Mouse (Mus musculus): Measurements from ENCODE around the gene Nova2.

The Nova2 gene

DNA sequence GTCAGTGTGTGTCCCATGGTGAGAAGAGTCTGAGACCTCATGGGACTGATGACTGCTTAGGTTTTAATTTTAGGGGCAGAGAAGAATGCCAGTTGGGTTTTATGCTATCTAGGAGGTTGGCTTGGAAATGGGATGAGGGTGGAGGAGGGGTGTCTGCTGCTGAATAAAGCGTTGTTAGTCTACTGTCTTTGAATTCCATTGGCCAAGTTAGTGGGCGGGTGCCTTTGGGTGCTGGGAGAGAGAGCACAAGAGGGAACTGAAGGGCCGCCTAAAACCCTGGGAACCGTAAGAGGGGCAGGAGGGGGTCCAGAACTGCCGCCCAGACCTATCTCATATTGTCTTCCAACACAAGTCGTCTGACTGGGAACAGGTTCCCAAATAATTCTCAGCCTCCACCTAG, 63.1 kb downstream of the Nova2 start:
- no peak for DNase-seq

DNA sequence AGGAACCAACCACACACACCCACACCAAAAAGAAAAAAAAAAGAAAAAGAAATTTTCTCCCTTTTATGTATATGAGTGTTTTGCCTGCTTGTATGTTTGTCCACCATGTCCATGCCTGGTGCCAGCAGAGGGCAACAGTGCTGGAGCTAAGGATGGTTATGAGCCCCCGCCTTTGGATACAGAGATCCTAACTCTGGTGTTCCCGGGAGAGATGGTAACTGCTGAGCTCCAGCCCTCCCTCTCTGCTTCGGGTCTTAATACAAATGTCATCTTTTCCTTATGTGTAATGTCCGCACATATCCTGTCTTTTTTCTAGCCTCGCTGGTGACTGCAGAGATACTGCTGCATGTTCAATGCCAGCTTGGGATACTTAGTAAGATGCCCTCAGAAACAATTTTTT, 64.3 kb downstream of the Nova2 start:
- DNase-seq: no peak

DNA sequence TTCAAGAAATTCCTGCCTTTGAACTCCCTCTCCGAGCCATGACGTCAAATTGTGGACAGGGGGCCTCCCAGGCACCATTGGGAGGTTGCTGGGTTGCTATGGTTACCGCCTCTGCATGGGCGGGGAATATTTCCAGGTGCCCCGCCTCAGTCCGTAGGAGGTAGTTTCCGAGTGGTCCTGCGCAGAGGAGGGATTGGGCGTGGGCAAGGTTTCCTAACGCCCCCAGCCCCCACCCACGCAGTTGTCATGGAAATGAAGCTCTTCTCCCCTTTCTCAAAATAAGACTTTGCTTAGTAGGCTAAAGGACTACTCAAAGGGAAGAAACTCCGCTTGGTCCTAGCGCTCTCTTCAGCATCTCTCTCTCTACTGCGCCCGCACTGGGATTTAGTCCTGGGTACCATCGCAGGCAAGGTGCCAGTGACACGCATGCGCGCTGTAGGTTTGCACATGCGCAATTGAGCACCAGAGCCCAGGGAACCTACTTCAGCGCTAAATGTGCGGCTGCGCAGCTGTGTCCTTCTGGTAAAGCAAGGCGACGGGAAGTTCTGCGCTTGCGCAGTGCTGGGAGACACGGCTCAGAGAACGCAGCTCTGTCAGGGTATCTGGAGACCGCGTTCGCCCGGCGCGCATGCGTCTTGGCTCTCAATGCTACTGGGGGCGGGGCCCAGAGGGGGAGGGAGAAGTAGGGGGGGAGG, 65.1 kb downstream of the Nova2 start, which contains the start of gene Mypop:
Gene Mypop (plus strand): TSS at position 645 of the 695 bp plus-strand sequence.
- peak; percentile 100 for DNase-seq

DNA sequence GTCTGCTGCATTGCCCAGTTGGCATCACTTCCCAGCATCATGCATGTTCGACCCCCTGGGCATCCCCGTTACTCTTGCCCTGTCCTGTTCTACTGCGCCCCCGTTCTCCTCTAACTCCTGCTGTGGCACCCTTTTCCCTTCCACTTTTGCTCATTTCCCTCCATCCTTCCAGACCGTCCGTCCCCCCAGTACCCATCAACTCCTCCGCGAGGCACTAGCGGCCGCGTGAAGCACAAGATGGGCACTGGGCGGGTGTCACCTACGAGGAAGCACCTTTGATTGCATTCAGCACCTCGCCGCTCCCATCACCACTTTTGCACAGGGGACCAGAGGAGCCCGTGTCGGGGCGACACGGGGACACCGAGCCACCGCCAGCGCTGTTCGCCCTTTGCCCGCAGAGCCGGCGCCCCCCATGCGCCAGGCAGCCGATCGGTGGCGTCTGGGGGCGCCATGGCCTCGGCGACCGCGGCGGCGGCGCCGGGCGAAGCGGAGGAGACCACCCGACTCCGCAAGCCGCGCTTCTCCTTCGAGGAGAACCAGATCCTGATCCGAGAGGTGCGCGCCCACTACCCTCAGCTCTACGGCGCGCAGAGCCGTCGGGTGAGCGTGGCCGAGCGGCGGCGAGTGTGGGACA, 66.1 kb downstream of the Nova2 start:
- DNase-seq: peak; percentile 41

DNA sequence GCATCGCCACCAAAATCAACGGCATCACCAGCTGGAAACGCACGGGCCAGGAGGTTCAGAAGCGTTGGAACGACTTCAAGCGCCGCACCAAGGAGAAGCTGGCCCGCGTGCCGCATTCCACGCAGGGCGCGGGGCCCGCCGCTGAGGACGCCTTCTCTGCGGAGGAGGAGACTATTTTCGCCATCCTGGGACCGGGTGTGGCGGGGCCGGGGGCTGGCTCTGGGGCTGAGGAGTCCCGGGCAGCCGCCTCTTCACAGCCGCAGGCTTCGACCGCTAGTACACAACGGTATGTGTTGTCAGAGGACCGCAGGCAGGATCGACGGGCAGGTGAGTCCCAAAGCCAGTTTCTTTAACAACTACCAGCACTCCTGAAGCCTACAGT, 66.6 kb downstream of the Nova2 start:
- peak; percentile 63 for DNase-seq

DNA sequence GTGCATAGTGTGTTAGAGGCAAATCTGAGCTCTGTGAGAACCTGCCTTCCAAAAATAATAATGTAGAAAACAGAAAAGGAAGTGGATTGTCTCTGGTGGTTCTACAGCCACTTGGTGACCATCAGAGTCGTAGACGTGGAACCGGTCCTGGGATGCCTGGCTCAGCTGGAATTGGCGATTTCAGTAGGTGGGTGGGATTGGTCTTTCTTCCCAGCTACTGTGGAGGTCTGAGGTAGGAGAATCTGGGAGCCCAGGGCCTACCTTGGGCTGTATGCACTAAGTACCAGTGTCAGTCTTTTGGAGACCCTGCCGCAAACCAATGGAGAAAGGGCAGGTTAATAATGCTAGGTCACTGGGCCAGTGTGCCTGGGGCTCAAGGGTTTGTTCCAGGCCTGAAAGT, 67.3 kb downstream of the Nova2 start:
- no peak for DNase-seq

DNA sequence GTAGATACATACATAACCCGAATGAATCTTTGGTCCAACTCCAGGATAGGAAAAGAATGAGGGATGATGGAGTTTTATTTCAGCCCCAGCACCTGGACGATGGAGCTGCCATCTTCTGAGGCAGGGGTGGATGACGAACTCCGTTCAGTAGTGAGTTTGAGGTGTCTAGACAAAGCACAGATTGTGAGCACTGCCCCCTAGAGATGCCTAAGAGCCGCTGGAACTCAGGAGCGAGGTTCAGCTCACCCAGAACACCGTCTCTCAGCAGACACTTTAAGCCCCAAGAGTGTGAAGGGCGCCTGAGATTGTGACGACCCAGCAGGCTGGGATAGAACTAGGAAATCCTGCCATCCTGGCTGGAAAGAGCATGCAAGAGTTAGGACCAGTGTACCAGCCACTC, 73.1 kb downstream of the Nova2 start:
- DNase-seq: no peak

DNA sequence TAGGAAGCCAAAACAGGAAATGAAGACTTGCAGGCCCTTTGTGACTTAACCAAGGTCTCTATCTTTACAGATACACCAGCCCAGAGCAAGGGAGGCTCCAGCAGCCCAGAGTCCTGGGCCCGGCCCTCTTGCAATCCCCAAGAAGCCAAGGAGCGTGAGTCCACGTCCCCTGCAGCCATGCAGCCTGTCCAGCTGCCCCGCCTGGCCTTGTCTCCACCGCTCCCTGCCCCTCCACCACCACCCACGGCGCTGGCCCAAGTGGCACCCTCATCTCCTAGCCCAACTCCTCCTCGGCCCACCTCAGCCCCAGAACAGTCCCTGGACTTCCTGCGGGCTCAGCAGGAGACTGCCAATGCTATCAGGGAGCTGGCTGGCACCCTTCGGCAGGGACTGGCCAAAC, 74.7 kb downstream of the Nova2 start:
- peak; percentile 41 for DNase-seq

DNA sequence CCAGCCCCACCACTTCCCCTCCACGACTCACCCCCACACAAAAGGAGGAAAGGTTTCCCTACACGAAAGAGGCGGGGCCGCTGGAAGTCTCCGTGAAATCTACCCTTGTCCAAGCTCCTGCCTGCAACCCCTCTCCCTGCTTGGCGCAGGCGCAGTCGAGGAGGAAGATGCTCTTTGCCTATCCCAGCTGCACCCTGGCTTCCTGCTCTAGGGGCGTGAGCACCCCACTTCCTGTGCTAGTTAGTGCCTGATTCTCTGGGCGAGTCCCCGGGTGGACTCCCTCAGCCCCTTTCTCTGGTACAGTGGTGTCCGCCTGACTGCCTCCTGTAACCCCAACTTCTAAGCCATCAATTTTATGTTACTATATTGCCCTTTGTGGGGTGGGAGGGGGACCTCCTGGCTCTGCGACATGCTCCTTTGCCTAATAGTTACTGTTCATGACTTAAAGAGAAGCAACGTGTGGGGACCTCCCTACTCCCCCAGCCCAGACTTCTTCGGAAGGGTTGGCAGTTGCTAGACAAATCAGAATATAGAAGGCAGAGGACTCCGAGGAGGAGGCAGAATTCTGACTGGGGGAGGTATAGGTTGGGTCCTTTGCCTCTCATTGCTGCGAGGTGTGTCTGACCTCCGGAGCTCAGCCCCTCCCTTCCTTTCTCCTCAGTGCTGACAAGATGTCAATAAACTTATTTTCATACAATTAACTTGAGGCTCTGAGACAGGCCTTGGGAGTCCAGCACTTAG, 75.5 kb downstream of the Nova2 start:
- DNase-seq: peak; percentile 89

DNA sequence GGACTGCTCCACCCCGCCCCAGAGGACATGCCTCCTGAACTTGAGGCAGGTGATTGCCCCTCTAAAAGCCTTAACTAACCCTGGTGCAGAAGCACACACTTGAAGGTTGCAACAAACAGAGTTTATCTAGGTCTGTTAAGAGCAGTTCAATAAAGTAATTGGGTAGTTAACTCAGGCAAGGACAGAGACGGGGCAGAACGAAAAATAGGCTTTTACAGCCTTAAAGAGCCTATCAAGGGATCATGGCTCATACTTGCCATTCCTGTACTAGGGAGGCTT, 76.1 kb downstream of the Nova2 start:
- no peak for DNase-seq

DNA sequence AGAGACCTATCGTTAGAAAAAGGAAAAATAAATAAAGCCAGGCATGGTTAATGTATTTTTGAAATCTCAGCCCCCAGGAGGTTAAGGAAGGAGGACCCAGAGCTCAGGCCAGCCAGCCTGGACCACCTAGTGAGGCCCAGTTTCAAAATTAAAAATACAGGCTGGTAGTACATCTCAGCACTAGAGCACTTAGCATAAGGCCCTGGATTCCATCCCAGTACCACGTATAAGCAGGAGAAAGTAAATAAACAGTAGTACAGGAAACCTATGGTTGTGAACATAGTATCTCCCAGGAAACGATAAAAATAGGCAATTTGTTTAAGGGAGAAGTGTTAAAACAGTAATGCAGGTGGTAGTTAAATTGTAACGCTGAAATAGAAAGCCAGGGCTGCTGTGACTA, 76.4 kb downstream of the Nova2 start:
- no peak for DNase-seq

DNA sequence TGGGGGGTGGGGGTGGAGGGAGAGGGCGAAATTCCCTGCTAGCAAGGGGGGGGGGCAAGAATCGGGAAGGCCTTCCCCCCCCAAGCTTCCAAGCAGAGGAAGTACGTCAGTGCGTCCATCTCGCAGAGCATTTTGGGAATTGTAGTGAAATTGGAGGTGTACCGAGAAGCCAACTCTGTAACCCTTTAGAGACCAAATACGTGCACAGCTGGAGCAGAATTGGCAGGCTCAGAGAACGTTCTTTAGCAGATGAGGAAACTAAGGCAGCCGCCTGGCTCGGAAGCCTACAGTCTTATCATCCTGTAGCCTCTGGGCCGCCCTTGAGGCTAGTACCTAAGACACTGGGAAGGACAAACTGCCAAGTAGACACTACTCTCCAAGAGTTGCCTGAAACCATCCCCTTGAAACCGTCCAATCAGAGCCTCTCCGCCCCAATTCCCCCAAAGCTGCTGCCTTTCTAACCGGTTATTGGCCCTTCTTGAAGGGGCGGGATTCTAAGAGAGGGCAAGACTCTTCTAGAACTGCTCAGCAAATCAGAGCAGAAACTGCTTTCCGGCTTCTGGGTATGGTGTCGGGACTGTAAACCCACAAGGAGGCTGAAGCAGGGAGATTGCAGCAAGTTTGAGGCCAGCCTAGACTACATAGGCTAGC, 77.3 kb downstream of the Nova2 start:
- DNase-seq: peak; percentile 84

DNA sequence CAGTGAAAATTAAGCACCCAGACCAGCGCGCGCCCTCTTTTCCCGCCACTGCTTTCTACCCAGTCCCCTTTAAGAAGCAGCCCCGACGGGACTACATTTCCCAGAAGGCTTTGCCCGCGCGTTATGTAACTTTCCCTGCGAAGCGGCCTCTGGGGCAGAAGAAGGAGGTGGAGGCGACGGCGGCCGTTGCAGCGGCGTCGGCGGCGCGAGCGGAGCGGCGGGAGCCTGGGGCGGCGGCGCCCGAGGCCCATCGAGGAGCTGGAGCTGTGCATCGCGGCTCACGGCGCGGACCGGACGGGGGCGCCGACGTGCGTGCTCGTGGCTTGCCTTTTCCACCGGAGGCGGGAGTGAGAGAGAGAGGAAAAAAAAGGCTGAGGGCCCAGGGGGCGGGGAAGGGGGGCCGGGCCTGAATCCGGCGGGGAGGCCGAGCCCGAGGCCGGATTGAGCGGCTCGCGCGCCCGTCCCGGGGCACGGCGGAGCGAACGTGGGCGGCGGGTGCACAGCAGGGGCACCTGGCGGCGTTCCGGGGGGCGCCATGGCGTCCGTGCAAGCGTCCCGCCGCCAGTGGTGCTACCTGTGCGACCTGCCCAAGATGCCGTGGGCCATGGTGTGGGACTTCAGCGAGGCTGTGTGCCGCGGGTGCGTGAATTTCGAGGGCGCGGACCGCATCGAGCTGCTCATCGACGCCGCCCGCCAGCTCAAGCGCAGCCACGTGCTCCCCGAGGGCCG, 78.4 kb downstream of the Nova2 start, which contains the start of gene Irf2bp1:
Gene Irf2bp1 (plus strand): TSS at position 143 of the 729 bp plus-strand sequence.
- DNase-seq: peak; percentile 96

DNA sequence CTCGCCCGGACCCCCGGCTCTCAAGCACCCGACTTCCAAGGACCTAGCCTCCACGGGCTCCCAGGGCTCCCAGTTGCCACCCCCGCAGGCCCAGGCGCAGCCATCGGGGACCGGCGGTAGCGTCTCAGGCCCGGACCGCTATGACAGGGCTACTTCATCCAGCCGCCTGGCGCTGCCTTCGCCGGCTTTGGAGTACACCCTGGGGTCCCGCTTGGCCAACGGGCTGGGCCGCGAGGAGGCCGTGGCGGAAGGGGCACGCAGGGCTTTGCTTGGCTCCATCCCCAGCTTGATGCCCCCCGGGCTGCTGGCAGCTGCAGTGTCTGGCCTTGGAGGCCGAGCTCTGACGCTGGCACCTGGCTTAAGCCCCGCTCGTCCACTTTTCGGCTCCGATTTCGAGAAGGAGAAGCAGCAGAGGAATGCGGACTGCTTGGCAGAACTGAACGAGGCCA, 79.0 kb downstream of the Nova2 start:
- DNase-seq: no peak

DNA sequence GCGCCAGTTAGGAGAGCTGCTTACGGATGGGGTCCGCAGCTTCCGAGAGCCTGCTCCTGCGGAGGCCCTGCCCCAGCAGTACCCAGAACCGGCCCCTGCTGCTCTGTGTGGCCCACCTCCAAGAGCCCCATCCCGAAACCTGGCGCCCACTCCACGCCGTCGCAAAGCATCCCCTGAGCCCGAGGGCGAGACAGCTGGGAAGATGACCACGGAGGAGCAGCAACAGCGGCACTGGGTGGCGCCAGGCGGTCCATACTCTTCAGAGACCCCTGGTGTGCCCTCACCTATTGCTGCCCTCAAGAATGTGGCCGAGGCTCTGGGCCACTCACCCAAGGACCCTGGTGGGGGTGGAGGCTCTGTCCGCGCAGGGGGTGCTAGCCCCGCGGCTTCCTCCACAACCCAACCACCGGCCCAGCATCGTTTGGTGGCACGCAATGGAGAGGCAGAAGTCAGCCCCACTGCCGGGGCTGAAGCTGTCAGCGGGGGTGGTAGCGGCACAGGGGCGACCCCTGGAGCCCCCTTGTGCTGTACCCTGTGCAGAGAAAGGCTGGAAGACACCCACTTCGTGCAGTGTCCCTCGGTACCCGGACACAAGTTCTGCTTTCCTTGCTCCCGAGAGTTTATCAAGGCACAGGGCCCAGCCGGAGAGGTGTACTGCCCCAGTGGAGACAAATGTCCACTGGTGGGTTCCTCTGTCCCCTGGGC, 79.9 kb downstream of the Nova2 start:
- no peak for DNase-seq

DNA sequence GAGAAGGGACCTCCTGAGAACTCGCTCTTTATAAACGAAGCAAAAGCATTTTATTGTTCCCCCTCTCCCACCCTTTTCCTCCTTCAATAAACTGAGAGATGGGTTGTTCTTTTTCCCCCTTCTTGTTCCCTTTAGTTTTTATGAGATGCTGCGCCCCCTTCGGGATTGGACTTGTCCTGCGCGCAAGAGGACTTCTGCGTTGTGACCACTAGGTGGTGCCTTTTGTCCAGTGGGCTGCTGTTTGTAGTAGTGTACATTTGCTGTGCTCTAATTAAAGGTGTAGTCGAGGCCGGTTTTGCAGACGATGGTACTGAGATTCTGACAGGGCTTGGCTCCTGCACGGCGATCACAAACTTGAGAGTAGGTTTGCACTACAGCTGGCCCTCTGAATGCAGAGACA, 80.8 kb downstream of the Nova2 start:
- DNase-seq: peak; percentile 91

DNA sequence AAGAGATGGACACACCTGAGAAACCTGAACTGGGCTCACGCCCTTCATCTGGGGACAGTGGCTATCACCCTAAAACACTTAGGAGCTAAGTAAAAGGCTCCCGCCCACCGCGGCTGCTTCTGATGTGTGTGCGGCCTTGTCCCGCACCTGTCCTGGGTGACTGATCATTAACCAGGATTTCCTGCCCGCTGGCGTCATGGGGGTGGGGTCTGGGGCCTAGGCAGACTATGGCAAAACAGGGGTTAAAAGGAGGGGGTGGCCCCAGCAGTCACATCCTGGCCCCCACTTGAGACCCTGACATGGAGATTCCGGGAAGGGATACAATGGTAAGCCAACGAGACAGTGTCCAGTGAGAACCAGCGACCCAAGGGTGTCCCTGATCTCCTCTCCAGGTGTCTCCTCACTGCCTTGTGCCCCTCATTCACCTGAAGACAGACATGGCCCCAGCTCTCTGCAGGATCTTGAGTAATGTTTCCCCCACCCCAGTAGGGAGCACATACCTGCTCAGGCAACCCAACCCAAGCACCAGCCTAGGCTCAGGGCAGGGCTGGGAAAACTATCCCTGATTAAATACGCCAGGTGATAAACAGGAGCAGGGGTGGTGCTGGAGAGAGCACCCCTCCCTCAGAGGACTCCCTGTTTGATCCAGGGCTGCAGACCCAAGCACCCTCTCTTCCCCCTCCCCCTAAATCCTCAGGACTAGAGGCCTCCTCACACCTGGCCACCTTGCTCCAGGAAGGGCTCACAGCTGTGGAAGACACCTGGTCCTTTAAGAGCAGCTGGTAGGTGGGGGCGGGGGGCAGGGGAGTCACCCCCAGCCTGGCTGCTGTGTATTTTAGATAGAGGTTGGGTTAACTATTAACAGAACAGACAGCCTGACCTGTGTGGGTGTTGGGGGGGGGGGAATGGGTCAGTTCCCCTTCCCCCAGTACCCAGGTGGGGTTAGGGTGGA, 81.6 kb downstream of the Nova2 start:
- DNase-seq: peak; percentile 44

DNA sequence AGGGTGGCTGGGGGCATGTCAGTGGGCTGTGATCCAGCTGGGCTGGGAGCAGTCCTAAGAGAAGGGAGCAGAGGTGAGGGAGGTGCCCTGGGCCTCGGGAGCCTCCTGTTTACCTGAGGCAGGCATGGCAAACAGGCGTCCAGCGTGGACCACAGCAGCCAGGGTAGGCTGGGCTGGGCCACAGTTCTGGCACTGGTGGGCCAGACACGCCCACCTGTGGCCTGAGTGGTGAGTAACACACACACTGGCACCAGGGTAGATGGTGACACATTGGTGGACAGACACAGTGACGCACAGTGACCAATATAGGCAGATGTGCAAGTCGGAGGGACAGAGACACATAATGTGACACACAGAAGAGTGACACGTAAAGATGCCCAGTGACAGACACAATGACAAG, 84.9 kb downstream of the Nova2 start:
- no peak for DNase-seq

DNA sequence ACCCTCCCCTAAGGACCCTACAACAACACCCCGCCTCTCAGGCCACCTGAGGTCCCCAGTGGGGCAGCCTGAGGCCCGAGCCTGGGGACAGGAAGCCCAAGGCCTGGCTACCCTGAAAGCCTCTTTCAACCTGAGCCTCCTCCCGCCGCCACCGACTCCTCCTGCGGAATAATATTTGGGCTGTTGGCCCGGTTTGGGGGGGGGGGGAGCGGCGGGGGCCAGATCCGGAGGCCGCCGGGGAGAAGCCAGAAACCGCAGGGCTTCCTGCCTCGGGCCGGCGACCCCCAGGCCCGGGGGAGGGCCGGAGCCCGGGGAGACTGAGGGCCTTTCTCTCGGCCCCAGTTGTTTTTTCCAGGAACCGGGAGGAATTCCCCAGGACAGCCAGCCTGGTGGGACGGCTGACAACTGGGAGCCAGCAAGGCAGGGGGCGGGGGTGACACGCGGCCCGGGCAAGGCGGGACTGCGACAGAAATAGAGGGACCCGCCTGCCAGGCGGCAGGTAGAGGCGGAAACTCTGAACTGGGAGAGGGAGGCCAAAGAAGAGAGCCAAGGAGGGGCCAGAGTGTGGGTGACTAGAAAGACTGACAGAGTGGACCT, 86.4 kb downstream of the Nova2 start:
- DNase-seq: peak; percentile 68

DNA sequence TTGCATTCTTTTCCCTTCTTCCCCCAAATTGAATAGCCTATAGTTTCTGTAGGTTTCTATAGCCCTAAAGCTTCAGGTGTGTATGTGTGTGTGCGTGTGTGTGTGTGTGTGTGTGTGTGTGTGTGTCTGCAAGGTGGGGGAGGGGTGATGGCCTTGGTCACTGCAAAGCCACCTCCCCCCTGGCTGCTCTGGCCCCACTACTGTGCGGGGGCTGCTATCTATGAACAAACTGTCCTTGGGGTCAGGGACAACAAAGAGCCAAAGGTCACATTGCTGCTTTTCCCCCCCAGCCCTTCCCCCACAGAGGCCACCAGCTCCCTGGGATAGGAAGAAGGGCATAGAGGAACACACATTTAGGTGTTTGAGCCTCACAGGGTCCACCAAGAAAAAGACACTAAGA, 87.2 kb downstream of the Nova2 start:
- no peak for DNase-seq

DNA sequence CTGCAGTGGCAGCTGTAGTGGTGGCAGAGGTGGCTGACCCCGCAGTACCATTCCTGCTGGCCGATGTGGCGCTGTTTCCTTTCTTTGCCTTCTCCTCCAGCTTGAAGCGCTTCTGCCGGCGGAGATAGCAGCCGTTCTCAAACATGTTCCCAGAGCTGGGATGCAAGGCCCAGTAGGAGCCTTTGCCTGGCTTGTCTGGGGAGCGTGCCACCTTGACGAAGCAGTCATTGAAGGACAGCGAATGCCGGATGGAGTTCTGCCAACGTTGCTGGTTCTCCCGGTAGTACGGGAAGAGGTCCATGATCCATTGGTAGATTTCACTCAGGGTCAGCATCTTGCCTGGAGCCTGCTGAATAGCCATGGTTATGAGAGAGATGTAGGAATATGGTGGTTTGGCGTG, 88.8 kb downstream of the Nova2 start:
- no peak for DNase-seq
